Mouse (Mus musculus) testis, adult 2 months (tissue): ENCODE data around the gene Scube1. TPM values are rescaled to one million over a fixed set of nuclear protein-coding genes. Genes with fewer than 3 reads are reported as not detected.

Source experiments
- H3K27ac ChIP-seq: fragments of 200-500 bp; 2 replicates; pipeline ENCODE4 v1.5.1; 2012; ENCODE audit warnings: low read depth, low read length; ENCODE audit not compliant: control insufficient read depth, insufficient read depth
- H3K27me3 ChIP-seq: fragments of 200-500 bp; 2 replicates; pipeline ENCODE4 v1.6.1; 2012; ENCODE audit warnings: mild to moderate bottlenecking, low read length, moderate library complexity; ENCODE audit not compliant: control insufficient read depth, insufficient read depth
- H3K36me3 ChIP-seq: fragments of 200-500 bp; 2 replicates; pipeline ENCODE4 v1.6.1; 2012; ENCODE audit warnings: mild to moderate bottlenecking, low read length; ENCODE audit not compliant: control insufficient read depth, insufficient read depth
- H3K4me1 ChIP-seq: fragments of 200-500 bp; 2 replicates; pipeline ENCODE4 v1.6.1; 2012; ENCODE audit warnings: low read length; ENCODE audit not compliant: control insufficient read depth, insufficient read depth
- H3K4me3 ChIP-seq: fragments of 200-500 bp; 2 replicates; pipeline ENCODE4 v1.5.1; 2012; ENCODE audit warnings: low read depth, mild to moderate bottlenecking, low read length, moderate library complexity, mixed read lengths; ENCODE audit not compliant: control insufficient read depth
- CTCF ChIP-seq: fragments of 200-500 bp; IDR thresholded peaks from 2 replicates; pipeline ENCODE4 v1.5.1; 2012; ENCODE audit warnings: low read depth, mild to moderate bottlenecking, inconsistent platforms, low read length, moderate library complexity; ENCODE audit not compliant: control insufficient read depth, insufficient read depth, insufficient replicate concordance
- POLR2A ChIP-seq: fragments of 200-500 bp; IDR thresholded peaks from 2 replicates; pipeline ENCODE4 v1.6.1; 2012; ENCODE audit warnings: low read depth, mild to moderate bottlenecking, inconsistent platforms, low read length, moderate library complexity; ENCODE audit not compliant: control insufficient read depth
- polyA plus RNA-seq: library from polyadenylated mRNA; depleted of rRNA; stranded (reverse); fragments of >200 nt; gene quantifications from 2 replicates; pipeline ENCODE4 v1.2.3, GENCODE M21; 2012; rRNA removed

Scube1 gene
- 0.96 and 1.4 TPM in 2 replicates for polyA plus RNA-seq

DNA sequence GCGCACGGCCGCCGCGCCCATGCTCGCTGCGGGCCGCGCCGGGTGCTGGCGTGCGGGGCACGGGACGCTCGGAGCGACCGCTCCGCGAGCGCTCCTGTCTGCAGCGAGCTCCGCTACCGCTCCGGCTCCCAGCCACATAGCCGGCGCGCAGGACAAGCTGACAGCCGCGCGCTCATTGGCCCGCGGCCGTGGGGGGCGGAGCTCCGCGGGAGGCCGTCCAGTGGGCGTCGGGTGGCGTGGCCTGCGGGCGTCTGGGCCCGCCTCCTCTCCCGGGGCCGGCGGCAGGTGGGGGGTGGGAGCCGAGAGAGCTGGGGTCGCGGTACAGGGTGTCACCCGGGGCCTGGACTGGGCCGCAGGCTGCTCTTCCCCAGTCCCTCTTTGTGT, at the start of gene Scube1:
Scube1 (minus strand) TSS at position 136 of the 384 bp plus-strand sequence.
- Histone ChIP-seq H3K36me3 (no peaks in the 10 kb centered on the region), H3K4me3 (peak within 1 kb of the TSS; percentile 55), H3K27ac (no peak within 1 kb of the TSS), H3K4me1 (peaks cover 19% of the 10 kb centered on the region), H3K27me3 (no peaks in the 10 kb centered on the region)
- TF ChIP-seq POLR2A (0 out of 2 replicates have a peak, but pooled peaks have one; percentile 19), CTCF (no peak)

GRCm38 (mm10) chr15:83772953-83773352, 48.1 kb upstream of the Scube1 start:
- no peak overlapping the region for H3K27ac ChIP-seq
- H3K4me3 ChIP-seq, result no peak overlapping the region
- H3K36me3 ChIP-seq, result no peaks in the 10 kb centered on the region
- TF ChIP-seq POLR2A (no peak), CTCF (no peak)
- H3K4me1 ChIP-seq, result no peaks in the 10 kb centered on the region
- no peaks in the 10 kb centered on the region for H3K27me3 ChIP-seq

DNA sequence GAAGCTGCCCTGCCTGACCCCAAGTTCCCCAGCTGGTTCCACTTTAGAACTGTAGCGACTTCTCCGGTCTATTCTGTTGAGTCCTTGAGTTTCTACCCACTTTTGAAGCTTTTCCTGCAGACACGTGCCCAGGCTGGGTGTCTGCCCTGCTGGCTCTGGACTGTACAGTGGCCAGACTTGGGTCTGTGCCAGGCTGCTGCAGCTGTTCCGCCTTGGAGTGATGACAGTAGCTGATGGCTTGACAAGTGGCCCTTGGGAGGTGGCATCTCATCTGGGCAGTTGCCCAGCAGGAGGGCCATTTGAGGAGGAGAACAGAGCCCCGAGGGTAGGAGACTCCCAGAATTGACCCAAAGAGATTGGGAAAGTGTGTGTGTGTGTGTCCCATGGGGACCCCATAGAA, 47.6 kb upstream of the Scube1 start:
- Histone ChIP-seq H3K27me3 (no peaks in the 10 kb centered on the region), H3K4me3 (no peak overlapping the region), H3K36me3 (no peaks in the 10 kb centered on the region), H3K27ac (no peak overlapping the region), H3K4me1 (no peaks in the 10 kb centered on the region)
- TF ChIP-seq CTCF (no peak), POLR2A (no peak)

- Histone ChIP-seq H3K27me3 (no peaks in the 10 kb centered on the region), H3K27ac (no peak overlapping the region)
- TF ChIP-seq CTCF (no peak), POLR2A (no peak)
These were observed 46.7 kb upstream of the Scube1 start for GRCm38 (mm10) chr15:83771346-83772053.

GRCm38 (mm10) chr15:83765388-83766029, 40.7 kb upstream of the Scube1 start:
- no peaks in the 10 kb centered on the region for H3K36me3 ChIP-seq
- no peak for TF ChIP-seq POLR2A
- TF ChIP-seq CTCF, result no peak
- H3K27ac ChIP-seq, result no peak overlapping the region
- H3K27me3 ChIP-seq, result no peaks in the 10 kb centered on the region
- H3K4me3 ChIP-seq, result no peak overlapping the region
- H3K4me1 ChIP-seq, result no peaks in the 10 kb centered on the region

More at GRCm38 (mm10) chr15:83771346-83772053, 46.7 kb upstream of the Scube1 start:
- Histone ChIP-seq H3K4me3 (no peak overlapping the region), H3K36me3 (no peaks in the 10 kb centered on the region), H3K4me1 (no peaks in the 10 kb centered on the region)

GRCm38 (mm10) chr15:83761512-83761911, 36.7 kb upstream of the Scube1 start:
- Histone ChIP-seq H3K36me3 (no peaks in the 10 kb centered on the region), H3K4me1 (no peaks in the 10 kb centered on the region), H3K27me3 (no peaks in the 10 kb centered on the region), H3K27ac (no peak overlapping the region), H3K4me3 (no peak overlapping the region)
- no peak for TF ChIP-seq CTCF
- TF ChIP-seq POLR2A, result no peak

GRCm38 (mm10) chr15:83760683-83761082, 35.9 kb upstream of the Scube1 start:
- Histone ChIP-seq H3K4me3 (no peak overlapping the region), H3K27me3 (no peaks in the 10 kb centered on the region), H3K27ac (no peak overlapping the region), H3K36me3 (no peaks in the 10 kb centered on the region), H3K4me1 (no peaks in the 10 kb centered on the region)
- TF ChIP-seq POLR2A (no peak), CTCF (peak; percentile 98)

DNA sequence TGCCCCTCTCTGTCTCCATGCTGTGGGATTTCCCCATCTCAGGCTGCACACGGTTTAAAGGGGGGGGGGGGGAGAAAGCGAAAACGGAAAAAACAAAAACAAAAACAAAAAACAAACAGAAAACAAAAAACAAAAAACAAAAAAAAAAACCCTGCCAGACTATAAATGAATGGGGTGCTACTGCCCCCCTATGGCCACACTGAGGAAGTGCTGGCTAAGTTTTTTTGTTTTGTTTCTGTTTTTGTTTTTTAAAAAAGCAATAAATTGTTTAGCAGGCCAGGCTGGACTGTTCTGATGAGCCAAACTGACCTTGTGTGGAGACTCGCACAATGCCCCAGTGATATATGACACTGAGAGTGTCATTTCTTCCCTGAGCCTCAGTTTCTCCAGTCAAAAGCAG, 34.1 kb upstream of the Scube1 start:
- no peak overlapping the region for H3K4me3 ChIP-seq
- no peak overlapping the region for H3K27ac ChIP-seq
- no peaks in the 10 kb centered on the region for H3K36me3 ChIP-seq
- TF ChIP-seq CTCF (peak; percentile 2; the same call in 1 of the 2 replicates), POLR2A (no peak)
- H3K27me3 ChIP-seq, result no peaks in the 10 kb centered on the region
- no peaks in the 10 kb centered on the region for H3K4me1 ChIP-seq
